ENCODE assay signal across 12 mouse cellular contexts in genomic region chr11:54961921-54962320, GRCm38 (mm10). TPM values are rescaled to one million over a fixed set of nuclear protein-coding genes. Genes with fewer than 3 reads are reported as not detected.
A peak's percentile ranks its signal among the peaks of the same experiment; 100 is the strongest.
DNase-seq lines count a peak whose midpoint lies in the region; ATAC-seq and TF ChIP-seq lines count a peak whose summit lies in the region.
"Had no signal": no experiment of that assay in that cellular context is flagged by ENCODE, and none has a peak within 500 bp of the region (broad histone marks: within the 10 kb centered on the region; RNA-seq: fewer than 3 reads in every experiment).

No protein-coding gene starts in this region.

- peak; percentile 50 for DNase-seq in adrenal gland, adult 2 months
- DNase-seq in adrenal gland, adult 8-10 months = no peak
- no peak for DNase-seq in heart, adult 8-10 months (ENCODE audit: low spot score)
- peak; percentile 42 for DNase-seq in 3134 (ENCODE audit: extremely low read depth, insufficient read length, low spot score)
- no peak for DNase-seq in heart, postnatal 0 days (ENCODE audit: low spot score)
- no peak for DNase-seq in layer of hippocampus, postnatal 10 days (ENCODE audit: low spot score in 2 of 2)
- DNase-seq in left cerebral cortex, adult 2 months (ENCODE audit: extremely low spot score in 1 of 2, low spot score in 2 of 2) = no peak
- DNase-seq: gastrocnemius, postnatal 10 days had no signal

- H3K27me3 ChIP-seq in heart, embryonic 13.5 days (replicated peaks) = no peaks in the 10 kb centered on the region
- H3K27me3 ChIP-seq in heart, postnatal 0 days (ENCODE audit: control insufficient read depth, insufficient read depth, low read length) = no peaks in the 10 kb centered on the region
- H3K27me3 ChIP-seq: embryonic facial prominence, embryonic 12.5 days; limb, embryonic 13.5 days; neural tube, embryonic 15.5 days had no signal

- TF ChIP-seq CTCF in heart, postnatal 0 days (IDR thresholded peaks at IDR 0.05; ENCODE audit: low read depth) = no peak
- TF ChIP-seq CTCF in left cerebral cortex, adult 2 months (IDR thresholded peaks at IDR 0.05) = no peak

- 55% methylated on average over 3 of the region's 3 CpGs for WGBS in heart, embryonic 13.5 days
- 38% methylated on average over 3 of the region's 3 CpGs for WGBS in heart, postnatal 0 days

- TF ChIP-seq EP300 in heart, postnatal 0 days (IDR thresholded peaks at IDR 0.05; ENCODE audit: low read depth) = no peak

- no peak for ATAC-seq in heart, embryonic 13.5 days (ENCODE audit: extremely low read depth, insufficient number of reproducible peaks, low FRiP score, low TSS enrichment)
- no peak for ATAC-seq in heart, postnatal 0 days (ENCODE audit: insufficient read depth, low read depth)

- H3K4me2 ChIP-seq in heart, embryonic 13.5 days = peak overlapping the region; percentile 51
- peak overlapping the region; percentile 37 for H3K4me2 ChIP-seq in heart, postnatal 0 days (ENCODE audit: low read depth, low read length)
- H3K4me2 ChIP-seq: embryonic facial prominence, embryonic 12.5 days; neural tube, embryonic 15.5 days had no signal

- peaks cover 39% of the 10 kb centered on the region for H3K4me1 ChIP-seq in heart, embryonic 13.5 days
- peaks cover 29% of the 10 kb centered on the region for H3K4me1 ChIP-seq in heart, postnatal 0 days (ENCODE audit: control insufficient read depth, insufficient read depth)
- H3K4me1 ChIP-seq: embryonic facial prominence, embryonic 12.5 days; neural tube, embryonic 15.5 days had no signal

- H3K36me3 ChIP-seq in heart, embryonic 13.5 days = no peaks in the 10 kb centered on the region
- no peaks in the 10 kb centered on the region for H3K36me3 ChIP-seq in heart, postnatal 0 days (replicated peaks; ENCODE audit: control insufficient read depth, insufficient read depth, low read length)
- H3K36me3 ChIP-seq: embryonic facial prominence, embryonic 12.5 days; limb, embryonic 13.5 days; neural tube, embryonic 15.5 days had no signal

- peak overlapping the region; percentile 46 for H3K27ac ChIP-seq in heart, embryonic 13.5 days (replicated peaks)
- H3K27ac ChIP-seq in heart, postnatal 0 days (ENCODE audit: low read depth) = peak overlapping the region; percentile 26
- no peak overlapping the region for H3K27ac ChIP-seq in left cerebral cortex, adult 2 months
- H3K27ac ChIP-seq: embryonic facial prominence, embryonic 12.5 days; limb, embryonic 13.5 days; neural tube, embryonic 15.5 days had no signal

- intact Hi-C loops in left cerebral cortex, adult 2 months (cut with DNase I) = no loop called here

- H3K9ac ChIP-seq in heart, embryonic 13.5 days = peak overlapping the region; percentile 50
- 0 out of 2 replicates have a peak overlapping the region, but pooled peaks have one; percentile 37 for H3K9ac ChIP-seq in heart, postnatal 0 days (replicated peaks; ENCODE audit: low read depth, low read length)
- H3K9ac ChIP-seq: neural tube, embryonic 15.5 days had no signal

- H3K9me3 ChIP-seq in heart, embryonic 13.5 days = no peaks in the 10 kb centered on the region
- H3K9me3 ChIP-seq in heart, postnatal 0 days (replicated peaks; ENCODE audit: control insufficient read depth, low read length) = no peaks in the 10 kb centered on the region
- H3K9me3 ChIP-seq: embryonic facial prominence, embryonic 12.5 days; limb, embryonic 13.5 days; neural tube, embryonic 15.5 days had no signal

- H3K4me3 ChIP-seq in heart, embryonic 13.5 days = peak overlapping the region; percentile 25
- peak overlapping the region; percentile 4; the same call in 1 of the 2 replicates for H3K4me3 ChIP-seq in heart, postnatal 0 days (ENCODE audit: low read depth, low read length)
- no peak overlapping the region for H3K4me3 ChIP-seq in left cerebral cortex, adult 2 months
- H3K4me3 ChIP-seq: embryonic facial prominence, embryonic 12.5 days; limb, embryonic 13.5 days; neural tube, embryonic 15.5 days had no signal

RNA-seq across cellular contexts. Expression of gene Tnip1, which starts 0.8 kb away (rescaled TPM):
- 10 to 100 TPM; 82.2 to 88.8 TPM for total RNA-seq in adrenal gland, adult 2 months (2021)
- polyA plus RNA-seq in adrenal gland, adult 2 months (2012; rRNA removed) = 59.0 and 63.6 TPM in 2 replicates
- 100 to 1,000 TPM in 2 of 4 experiments, 10 to 100 TPM in 2; 94.2 to 126 (median 103) TPM for total RNA-seq in adrenal gland, adult 8-10 months (2022)
- 18.6 and 21.2 TPM in 2 replicates for polyA plus RNA-seq in heart, embryonic 13.5 days (2015; fragmentation: Nextera tagmentation; extraction: Ambion mirVana)
- 10 to 100 TPM; 30.7 to 41.6 (median 35.2) TPM for total RNA-seq in heart, adult 8-10 months (2022)
- 16.6 and 19.9 TPM in 2 replicates for total RNA-seq in heart, postnatal 0 days (2014; rRNA removed; ENCODE audit: low replicate concordance)
- polyA plus RNA-seq in heart, postnatal 0 days (2015; fragmentation: Nextera tagmentation; extraction: Ambion mirVana) = 19.7 and 22.7 TPM in 2 replicates
- total RNA-seq in layer of hippocampus, postnatal 10 days (2021) = 10 to 100 TPM; 29.0 to 32.2 TPM
- total RNA-seq in left cerebral cortex, adult 2 months (2021) = 10 to 100 TPM; 38.3 to 38.4 TPM

RNA-seq across cellular contexts. Expression of gene Gpx3, which starts 59.7 kb away (rescaled TPM):
- 100 to 1,000 TPM; 580 to 729 TPM for total RNA-seq in adrenal gland, adult 2 months (2021)
- polyA plus RNA-seq in adrenal gland, adult 2 months (2012; rRNA removed) = 256 and 331 TPM in 2 replicates
- 100 to 1,000 TPM in 3 of 4 experiments, 10 to 100 TPM in 1; 89.1 to 315 (median 150) TPM for total RNA-seq in adrenal gland, adult 8-10 months (2022)
- polyA plus RNA-seq in heart, embryonic 13.5 days (2015; fragmentation: Nextera tagmentation; extraction: Ambion mirVana) = 1,129 and 1,294 TPM in 2 replicates
- total RNA-seq in heart, adult 8-10 months (2022) = 100 to 1,000 TPM; 188 to 354 (median 218) TPM
- 114 and 243 TPM in 2 replicates for total RNA-seq in heart, postnatal 0 days (2014; rRNA removed; ENCODE audit: low replicate concordance)
- 788 and 904 TPM in 2 replicates for polyA plus RNA-seq in heart, postnatal 0 days (2015; fragmentation: Nextera tagmentation; extraction: Ambion mirVana)
- 1 to 10 TPM; 7.0 to 7.1 TPM for total RNA-seq in layer of hippocampus, postnatal 10 days (2021)
- 10 to 100 TPM in 1 of 2 experiments, 1 to 10 TPM in 1; 6.2 to 10.2 TPM for total RNA-seq in left cerebral cortex, adult 2 months (2021)

Comparison
In these comparisons a context has a peak if more than half of its experiments do, and no peak if none do; other contexts are left out.
1. DNase-seq: peak in adrenal gland, adult 2 months (single experiment) and 3134 (single experiment); none in adrenal gland, adult 8-10 months (single experiment), heart, adult 8-10 months (single experiment), heart, postnatal 0 days (single experiment), layer of hippocampus, postnatal 10 days (0 of 2) and left cerebral cortex, adult 2 months (0 of 2).
2. RNA of gene Gpx3, which starts 59.7 kb away (total RNA-seq): 580 to 729 TPM in adrenal gland, adult 2 months, 188 to 354 TPM in heart, adult 8-10 months, 89.1 to 315 TPM in adrenal gland, adult 8-10 months and 114 to 243 TPM in heart, postnatal 0 days; 6.2 to 10.2 TPM in left cerebral cortex, adult 2 months and 7.0 to 7.1 TPM in layer of hippocampus, postnatal 10 days; every median in the first group is over 4 times any median in the second.